Mouse (Mus musculus) hindbrain, postnatal 0 days (tissue): Measurements from ENCODE around the gene Tmem59l. TPM values are rescaled to one million over a fixed set of nuclear protein-coding genes. Genes with fewer than 3 reads are reported as not detected.

Source experiments
- ATAC-seq: fragments of 200-750 bp; cut with Nextera tagmentation; 2 replicates; pipeline ENCODE4 v1.8.0; 2017; ENCODE audit warnings: mild to moderate bottlenecking, moderate TSS enrichment, moderate library complexity
- DNase-seq: peaks from one replicate; pipeline ENCODE4 v3.0.0-alpha.2; 2015; ENCODE audit warnings: low spot score
- H3K27ac ChIP-seq: fragments of 300-500 bp; sonication (generic); 2 replicates; pipeline ENCODE4 v1.5.1; 2014; ENCODE audit warnings: mild to moderate bottlenecking
- H3K27me3 ChIP-seq: fragments of 300-500 bp; sonication (generic); 2 replicates; pipeline ENCODE4 v1.6.1; 2014; ENCODE audit warnings: low read length, mixed read lengths; ENCODE audit not compliant: insufficient read depth
- H3K36me3 ChIP-seq: fragments of 300-500 bp; sonication (generic); 2 replicates; pipeline ENCODE4 v1.6.1; 2014; ENCODE audit warnings: low read length, mixed read lengths; ENCODE audit not compliant: insufficient read depth
- H3K4me1 ChIP-seq: fragments of 300-500 bp; sonication (generic); 2 replicates; pipeline ENCODE4 v1.6.1; 2014; ENCODE audit warnings: antibody characterized with exemption, low read length, mixed read lengths; ENCODE audit not compliant: insufficient read depth
- H3K4me2 ChIP-seq: fragments of 300-500 bp; sonication (generic); 2 replicates; pipeline ENCODE4 v1.6.1; 2014; ENCODE audit warnings: low read depth, mild to moderate bottlenecking, low read length, moderate library complexity, mixed read lengths
- H3K4me3 ChIP-seq: fragments of 300-500 bp; sonication (generic); 2 replicates; pipeline ENCODE4 v1.5.1; 2014; ENCODE audit warnings: low read length
- H3K9ac ChIP-seq: fragments of 300-500 bp; sonication (generic); replicated peaks from 2 replicates; pipeline ENCODE4 v1.6.1; 2014; ENCODE audit warnings: mild to moderate bottlenecking, low read length, moderate library complexity, mixed read lengths
- H3K9me3 ChIP-seq: fragments of 300-500 bp; sonication (generic); 2 replicates; pipeline ENCODE4 v1.6.1; 2016; ENCODE audit warnings: low read length, mixed read lengths
- CTCF ChIP-seq: IDR thresholded peaks from 2 replicates; pipeline ENCODE4 v1.5.1; 2016; ENCODE audit warnings: antibody characterized with exemption, control low read depth, low read depth
- WGBS: fragments of 180-500 bp; shearing (Covaris S2); extraction: QIAGEN DNeasy Blood & Tissue Kit; methylation state at CpG from one replicate; pipeline ENCODE4 v1.1.7; 2014; 5-methylcytosine and 5-hydroxymethylcytosine counted together
- polyA plus RNA-seq: library from polyadenylated mRNA; unstranded; fragments of >200 nt; fragmentation: Nextera tagmentation; extraction: Ambion mirVana; gene quantifications from 2 replicates; pipeline ENCODE4 v1.2.1, GENCODE M21; 2015
- total RNA-seq: library from RNA; depleted of rRNA; stranded (reverse); fragments of >200 nt; gene quantifications from 2 replicates; pipeline ENCODE4 v1.2.3, GENCODE M21; 2014; rRNA removed

Gene Tmem59l
- total and polyA plus RNA-seq, 2 experiments from 2014 or later: 198 to 205 TPM

DNA sequence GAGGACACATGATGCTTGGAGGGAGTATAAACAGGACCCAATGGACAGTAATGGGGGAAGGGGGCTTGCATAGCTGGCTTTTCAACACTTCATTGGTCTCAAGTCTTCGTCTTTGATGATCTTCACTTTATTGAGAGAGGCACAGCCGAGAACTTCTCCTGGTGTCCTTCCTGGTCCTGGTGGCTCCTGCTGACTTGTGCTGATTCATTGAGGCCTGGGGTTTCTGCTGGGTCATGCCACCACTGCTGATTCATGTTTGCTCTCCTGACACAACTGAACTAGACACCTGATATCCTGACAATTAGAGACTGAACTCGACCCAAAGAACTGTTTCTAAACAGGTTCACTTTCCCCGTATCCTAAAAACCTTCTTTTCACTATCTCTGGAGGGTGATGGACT lies 43.8 kb downstream of the Tmem59l start:
- WGBS: 86% methylated on average over 4 of the region's 4 CpGs
- ATAC-seq (no peak), DNase-seq (no peak)
- no peaks in the 10 kb centered on the region for H3K36me3 ChIP-seq
- H3K9ac ChIP-seq: no peak overlapping the region
- H3K4me3 ChIP-seq: no peak overlapping the region
- no peaks in the 10 kb centered on the region for H3K27me3 ChIP-seq
- H3K27ac ChIP-seq: no peak overlapping the region
- H3K4me2 ChIP-seq: no peak overlapping the region
- TF ChIP-seq CTCF: no peak
- H3K9me3 ChIP-seq: no peaks in the 10 kb centered on the region
- H3K4me1 ChIP-seq: peaks cover 6% of the 10 kb centered on the region

DNA sequence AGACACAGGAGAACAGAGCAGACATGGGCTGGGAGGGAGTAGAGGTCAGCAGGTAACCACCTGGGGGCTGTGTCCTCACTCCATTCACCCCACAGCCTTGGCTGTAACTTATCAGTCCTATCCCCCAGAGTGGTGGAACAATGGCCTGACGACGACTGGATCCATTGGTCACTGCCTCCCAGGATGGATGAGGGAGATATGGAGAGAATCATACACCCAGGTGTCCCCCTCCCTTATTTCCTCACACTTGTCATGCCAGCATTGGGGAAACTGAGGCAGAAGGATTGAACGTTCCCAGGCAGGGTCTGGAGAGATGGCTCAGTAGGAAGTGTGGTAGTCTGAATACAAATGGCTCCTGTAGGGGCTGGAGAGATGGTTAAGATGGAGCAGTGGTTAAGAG lies 45.6 kb downstream of the Tmem59l start:
- Histone ChIP-seq H3K4me3 (no peak overlapping the region), H3K27ac (no peak overlapping the region), H3K9ac (no peak overlapping the region), H3K4me2 (no peak overlapping the region), H3K36me3 (no peaks in the 10 kb centered on the region), H3K4me1 (peaks cover 12% of the 10 kb centered on the region), H3K9me3 (no peaks in the 10 kb centered on the region), H3K27me3 (no peaks in the 10 kb centered on the region)
- no peak for TF ChIP-seq CTCF
- no peak for ATAC-seq
- WGBS: 68% methylated on average over 3 of the region's 3 CpGs
- DNase-seq: no peak

GRCm38 (mm10) chr8:70440246-70440645 lies 46.9 kb downstream of the Tmem59l start:
- DNase-seq: no peak
- Histone ChIP-seq H3K4me2 (peak overlapping the region; percentile 69), H3K36me3 (no peaks in the 10 kb centered on the region), H3K9me3 (no peaks in the 10 kb centered on the region), H3K4me1 (peaks cover 12% of the 10 kb centered on the region), H3K27me3 (no peaks in the 10 kb centered on the region), H3K9ac (peak overlapping the region; percentile 70; the same call in 1 of the 2 replicates), H3K27ac (no peak overlapping the region), H3K4me3 (peak overlapping the region; percentile 73)
- WGBS: 56% methylated on average over 3 of the region's 3 CpGs
- peak; percentile 24; the same call in 1 of the 2 replicates for TF ChIP-seq CTCF
- no peak for ATAC-seq

GRCm38 (mm10) chr8:70439848-70440179 lies 47.3 kb downstream of the Tmem59l start:
- TF ChIP-seq CTCF: no peak
- WGBS: 3% methylated on average over 7 of the region's 7 CpGs

GRCm38 (mm10) chr8:70439055-70439847 lies 47.9 kb downstream of the Tmem59l start, which contains the start of gene Crtc1:
Gene Crtc1, minus strand, starts transcription at chr8:70439579.
- WGBS: 1% methylated on average over 68 of the region's 70 CpGs
- no peak for TF ChIP-seq CTCF
- Histone ChIP-seq H3K27me3 (no peaks in the 10 kb centered on the region), H3K9me3 (no peaks in the 10 kb centered on the region), H3K9ac (peak within 1 kb of the TSS; percentile 70), H3K27ac (peak within 1 kb of the TSS; percentile 86), H3K36me3 (no peaks in the 10 kb centered on the region), H3K4me3 (peak within 1 kb of the TSS; percentile 73), H3K4me2 (peak within 1 kb of the TSS; percentile 69), H3K4me1 (peaks cover 12% of the 10 kb centered on the region)
- DNase-seq (peak; percentile 99), ATAC-seq (peak; percentile 97)

More at GRCm38 (mm10) chr8:70439848-70440179, 47.3 kb downstream of the Tmem59l start:
- Histone ChIP-seq H3K27ac (peak overlapping the region; percentile 86), H3K27me3 (no peaks in the 10 kb centered on the region), H3K4me3 (peak overlapping the region; percentile 73), H3K9me3 (no peaks in the 10 kb centered on the region), H3K36me3 (no peaks in the 10 kb centered on the region), H3K9ac (peak overlapping the region; percentile 70), H3K4me2 (peak overlapping the region; percentile 69), H3K4me1 (peaks cover 12% of the 10 kb centered on the region)
- ATAC-seq (no peak), DNase-seq (no peak)

GRCm38 (mm10) chr8:70438423-70438822 lies 48.7 kb downstream of the Tmem59l start:
- no peak for ATAC-seq
- H3K9ac ChIP-seq: peak overlapping the region; percentile 70; the same call in 1 of the 2 replicates
- TF ChIP-seq CTCF: no peak
- H3K9me3 ChIP-seq: no peaks in the 10 kb centered on the region
- 83% methylated on average over 2 of the region's 2 CpGs for WGBS
- peaks cover 12% of the 10 kb centered on the region for H3K4me1 ChIP-seq
- peak overlapping the region; percentile 86; the same call in 1 of the 2 replicates for H3K27ac ChIP-seq
- no peaks in the 10 kb centered on the region for H3K27me3 ChIP-seq
- peak overlapping the region; percentile 69 for H3K4me2 ChIP-seq
- H3K4me3 ChIP-seq: peak overlapping the region; percentile 73
- no peaks in the 10 kb centered on the region for H3K36me3 ChIP-seq
- no peak for DNase-seq

- Histone ChIP-seq H3K27me3 (no peaks in the 10 kb centered on the region), H3K4me3 (no peak overlapping the region), H3K36me3 (no peaks in the 10 kb centered on the region), H3K9ac (no peak overlapping the region), H3K27ac (no peak overlapping the region), H3K4me2 (no peak overlapping the region), H3K9me3 (no peaks in the 10 kb centered on the region), H3K4me1 (peaks cover 12% of the 10 kb centered on the region)
- TF ChIP-seq CTCF: no peak
- WGBS: 77% methylated on average over 5 of the region's 5 CpGs
- no peak for ATAC-seq
- DNase-seq: no peak
Measured at GRCm38 (mm10) chr8:70435156-70435555, 52.0 kb downstream of the Tmem59l start.

Other genes starting within 250 kb of the Tmem59l start
- gene Homer3, start 204.5 kb downstream of the Tmem59l start, total RNA-seq: 40.3 and 42.3 TPM in 2 replicates
- gene Homer3, start 204.5 kb downstream of the Tmem59l start, polyA plus RNA-seq: 20.4 and 21.2 TPM in 2 replicates
- gene Ddx49, start 184.9 kb downstream of the Tmem59l start, total RNA-seq: 36.4 and 53.8 TPM in 2 replicates
- gene Ddx49, start 184.9 kb downstream of the Tmem59l start, polyA plus RNA-seq: 40.4 and 47.5 TPM in 2 replicates
- gene Cope, start 184.8 kb downstream of the Tmem59l start, total RNA-seq: 126 and 159 TPM in 2 replicates
- gene Cope, start 184.8 kb downstream of the Tmem59l start, polyA plus RNA-seq: 286 and 291 TPM in 2 replicates
- 92.5 and 101 TPM in 2 replicates for gene Cers1, start 171.6 kb downstream of the Tmem59l start, total RNA-seq
- gene Cers1, start 171.6 kb downstream of the Tmem59l start, polyA plus RNA-seq: 43.4 and 45.5 TPM in 2 replicates
- 5.3 and 8.4 TPM in 2 replicates for gene Gdf1, start 157.5 kb downstream of the Tmem59l start, total RNA-seq
- gene Gdf1, start 157.5 kb downstream of the Tmem59l start, polyA plus RNA-seq: 6.0 and 6.9 TPM in 2 replicates
- gene Upf1, start 134.1 kb downstream of the Tmem59l start, total RNA-seq: 40.4 and 48.4 TPM in 2 replicates
- gene Upf1, start 134.1 kb downstream of the Tmem59l start, polyA plus RNA-seq: 8.6 and 10.3 TPM in 2 replicates
- 0.21 and 0.29 TPM in 2 replicates for gene Comp, start 113.8 kb downstream of the Tmem59l start, total RNA-seq
- 0.25 and 0.33 TPM in 2 replicates for gene Comp, start 113.8 kb downstream of the Tmem59l start, polyA plus RNA-seq
- 51.8 and 54.0 TPM in 2 replicates for gene Crtc1, start 47.8 kb downstream of the Tmem59l start, total RNA-seq
- 31.5 and 39.3 TPM in 2 replicates for gene Crtc1, start 47.8 kb downstream of the Tmem59l start, polyA plus RNA-seq
- 61.8 and 65.4 TPM in 2 replicates for gene Klhl26, start 10.4 kb downstream of the Tmem59l start, total RNA-seq
- gene Klhl26, start 10.4 kb downstream of the Tmem59l start, polyA plus RNA-seq: 33.6 and 35.8 TPM in 2 replicates
- gene Crlf1, start 5.8 kb upstream of the Tmem59l start, total RNA-seq: 6.5 and 26.7 TPM in 2 replicates
- gene Crlf1, start 5.8 kb upstream of the Tmem59l start, polyA plus RNA-seq: 16.3 and 17.3 TPM in 2 replicates
- gene Rex1bd, start 19.4 kb upstream of the Tmem59l start, total RNA-seq: 140 TPM in 2 replicates
- gene Rex1bd, start 19.4 kb upstream of the Tmem59l start, polyA plus RNA-seq: 188 and 190 TPM in 2 replicates
- 510 and 535 TPM in 2 replicates for gene Uba52, start 23.4 kb upstream of the Tmem59l start, total RNA-seq
- 717 and 784 TPM in 2 replicates for gene Uba52, start 23.4 kb upstream of the Tmem59l start, polyA plus RNA-seq
- 532 and 593 TPM in 2 replicates for gene Fkbp8, start 40.4 kb upstream of the Tmem59l start, total RNA-seq
- 343 and 360 TPM in 2 replicates for gene Fkbp8, start 40.4 kb upstream of the Tmem59l start, polyA plus RNA-seq
- gene Kxd1, start 40.6 kb upstream of the Tmem59l start, total RNA-seq: 48.7 and 56.8 TPM in 2 replicates
- gene Kxd1, start 40.6 kb upstream of the Tmem59l start, polyA plus RNA-seq: 53.8 and 56.6 TPM in 2 replicates
- gene Ell, start 52.1 kb upstream of the Tmem59l start, total RNA-seq: 15.6 and 16.7 TPM in 2 replicates
- gene Ell, start 52.1 kb upstream of the Tmem59l start, polyA plus RNA-seq: 10.0 and 10.8 TPM in 2 replicates
- gene Isyna1, start 107.0 kb upstream of the Tmem59l start, total RNA-seq: 152 and 207 TPM in 2 replicates
- gene Isyna1, start 107.0 kb upstream of the Tmem59l start, polyA plus RNA-seq: 99.3 and 113 TPM in 2 replicates
- gene Ssbp4, start 121.5 kb upstream of the Tmem59l start, total RNA-seq: 248 and 349 TPM in 2 replicates
- gene Ssbp4, start 121.5 kb upstream of the Tmem59l start, polyA plus RNA-seq: 188 and 189 TPM in 2 replicates
- 0.65 and 3.3 TPM in 2 replicates for gene Lrrc25, start 128.8 kb upstream of the Tmem59l start, total RNA-seq
- gene Lrrc25, start 128.8 kb upstream of the Tmem59l start, polyA plus RNA-seq: 1.3 and 1.5 TPM in 2 replicates
- gene Gdf15, start 145.1 kb upstream of the Tmem59l start, total RNA-seq: 1.7 TPM in 1 of 2 replicates, not detected in the other
- 0.25 and 0.41 TPM in 2 replicates for gene Gdf15, start 145.1 kb upstream of the Tmem59l start, polyA plus RNA-seq
- gene Pgpep1, start 173.0 kb upstream of the Tmem59l start, total RNA-seq: 65.7 and 68.4 TPM in 2 replicates
- gene Pgpep1, start 173.0 kb upstream of the Tmem59l start, polyA plus RNA-seq: 44.2 and 56.5 TPM in 2 replicates
- 301 and 453 TPM in 2 replicates for gene Lsm4, start 185.9 kb upstream of the Tmem59l start, total RNA-seq
- 188 and 190 TPM in 2 replicates for gene Lsm4, start 185.9 kb upstream of the Tmem59l start, polyA plus RNA-seq
- gene Jund, start 211.6 kb upstream of the Tmem59l start, total RNA-seq: 486 and 650 TPM in 2 replicates
- gene Jund, start 211.6 kb upstream of the Tmem59l start, polyA plus RNA-seq: 90.4 and 96.3 TPM in 2 replicates
- gene Iqcn, start 216.1 kb upstream of the Tmem59l start, total RNA-seq: 0.05 and 0.18 TPM in 2 replicates
- gene Iqcn, start 216.1 kb upstream of the Tmem59l start, polyA plus RNA-seq: 0.05 and 0.08 TPM in 2 replicates
- gene Gm3336, start 231.2 kb upstream of the Tmem59l start, total RNA-seq: not detected in 2 replicates
- not detected in 2 replicates for gene Gm3336, start 231.2 kb upstream of the Tmem59l start, polyA plus RNA-seq
- 0.26 and 0.72 TPM in 2 replicates for gene Pde4c, start 236.4 kb upstream of the Tmem59l start, total RNA-seq
- 0.20 and 0.31 TPM in 2 replicates for gene Pde4c, start 236.4 kb upstream of the Tmem59l start, polyA plus RNA-seq